Mouse (Mus musculus): ENCODE results near the gene Col4a3bp. TPM values are rescaled to one million over a fixed set of nuclear protein-coding genes. Genes with fewer than 3 reads are reported as not detected.
A peak's percentile ranks its signal among the peaks of the same experiment; 100 is the strongest.

Gene Col4a3bp
- polyA plus RNA-seq, 1 experiment from 2014 or later: 9.7 TPM

DNA sequence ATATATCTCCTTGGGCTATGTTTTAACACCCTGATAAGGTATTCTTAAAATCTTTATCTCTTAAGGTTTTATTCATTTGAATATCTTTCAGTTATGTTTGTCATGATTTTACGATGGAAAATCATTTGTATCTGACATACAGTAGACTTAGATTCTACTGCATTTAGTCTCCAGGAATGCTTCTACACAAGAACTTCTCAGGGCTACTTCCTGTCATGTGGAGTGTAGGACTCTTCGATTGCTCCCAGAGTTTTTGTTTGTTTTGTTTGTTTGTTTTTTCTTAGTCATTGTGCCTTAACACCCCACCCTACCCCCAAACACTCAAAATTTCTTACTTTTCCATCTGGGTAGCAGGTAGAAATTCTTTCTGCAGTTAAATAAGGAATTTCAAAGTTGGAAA lies 1.0 kb upstream of the Col4a3bp start:
- H3K27me3 ChIP-seq (replicated peaks): no peaks in the 10 kb centered on the region
- H3K9me3 ChIP-seq (replicated peaks): no peaks in the 10 kb centered on the region
- H3K4me2 ChIP-seq: peak overlapping the region; percentile 33; the same call in 1 of the 2 replicates
- H3K36me3 ChIP-seq: no peaks in the 10 kb centered on the region
- H3K4me1 ChIP-seq (replicated peaks): peaks cover 8% of the 10 kb centered on the region; the same call in 1 of the 2 replicates
- peak overlapping the region; percentile 26; the same call in 1 of the 2 replicates for H3K4me3 ChIP-seq
- ATAC-seq (ENCODE audit: insufficient number of reproducible peaks, low FRiP score): no peak
- no peak overlapping the region for H3K9ac ChIP-seq
- H3K27ac ChIP-seq (ENCODE audit: poor library complexity, severe bottlenecking): no peak overlapping the region
- WGBS: 39% methylated on average over 2 of the region's 2 CpGs

DNA sequence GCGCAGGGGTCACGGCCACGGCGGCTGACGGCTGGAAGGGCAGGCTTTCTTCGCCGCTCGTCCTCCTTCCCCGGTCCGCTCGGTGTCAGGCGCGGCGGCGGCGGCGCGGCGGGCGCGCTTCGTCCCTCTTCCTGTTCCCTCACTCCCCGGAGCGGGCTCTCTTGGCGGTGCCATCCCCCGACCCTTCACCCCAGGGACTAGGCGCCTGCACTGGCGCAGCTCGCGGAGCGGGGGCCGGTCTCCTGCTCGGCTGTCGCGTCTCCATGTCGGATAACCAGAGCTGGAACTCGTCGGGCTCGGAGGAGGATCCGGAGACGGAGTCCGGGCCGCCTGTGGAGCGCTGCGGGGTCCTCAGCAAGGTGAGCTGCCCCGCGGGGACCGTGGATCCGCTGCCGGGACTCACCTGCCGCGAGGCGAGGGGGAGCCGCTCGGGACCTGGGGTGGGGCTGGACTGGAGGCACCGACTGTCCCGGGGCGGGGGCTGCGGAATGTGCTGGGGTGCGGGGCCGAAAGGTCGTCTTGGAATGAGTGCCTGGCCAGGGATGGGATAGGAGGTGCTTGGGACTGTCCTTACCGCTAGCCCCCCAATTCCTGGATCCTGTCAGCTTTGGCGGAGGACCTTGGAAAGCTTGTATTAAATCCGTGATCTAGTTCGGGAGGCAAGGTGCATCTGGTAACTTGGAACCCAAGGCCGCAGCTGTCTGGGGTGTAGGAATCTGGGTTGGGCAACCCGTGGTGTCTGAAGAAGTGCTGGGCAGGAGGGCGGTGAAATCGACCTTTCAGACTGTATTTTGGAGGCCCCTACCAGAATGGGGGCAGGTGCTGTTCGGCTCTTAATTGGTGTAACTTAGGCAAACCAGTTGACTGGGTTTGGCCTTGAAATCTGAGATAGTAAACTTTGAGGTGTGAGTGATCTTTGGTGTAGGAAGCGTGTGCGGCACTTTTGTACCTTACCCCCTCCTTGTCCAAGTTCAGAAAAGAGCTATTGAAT lies 778 bp downstream of the Col4a3bp start:
- under 1% methylated on average over 73 of the region's 73 CpGs for WGBS
- peak overlapping the region; percentile 94 for H3K9ac ChIP-seq
- peak overlapping the region; percentile 93 for H3K27ac ChIP-seq (ENCODE audit: poor library complexity, severe bottlenecking)
- peak overlapping the region; percentile 91 for H3K4me3 ChIP-seq
- no peaks in the 10 kb centered on the region for H3K36me3 ChIP-seq
- no peaks in the 10 kb centered on the region for H3K9me3 ChIP-seq (replicated peaks)
- H3K4me1 ChIP-seq (replicated peaks): peaks cover 12% of the 10 kb centered on the region
- no peaks in the 10 kb centered on the region for H3K27me3 ChIP-seq (replicated peaks)
- peak overlapping the region; percentile 75 for H3K4me2 ChIP-seq
- ATAC-seq (ENCODE audit: insufficient number of reproducible peaks, low FRiP score): peak; percentile 74

DNA sequence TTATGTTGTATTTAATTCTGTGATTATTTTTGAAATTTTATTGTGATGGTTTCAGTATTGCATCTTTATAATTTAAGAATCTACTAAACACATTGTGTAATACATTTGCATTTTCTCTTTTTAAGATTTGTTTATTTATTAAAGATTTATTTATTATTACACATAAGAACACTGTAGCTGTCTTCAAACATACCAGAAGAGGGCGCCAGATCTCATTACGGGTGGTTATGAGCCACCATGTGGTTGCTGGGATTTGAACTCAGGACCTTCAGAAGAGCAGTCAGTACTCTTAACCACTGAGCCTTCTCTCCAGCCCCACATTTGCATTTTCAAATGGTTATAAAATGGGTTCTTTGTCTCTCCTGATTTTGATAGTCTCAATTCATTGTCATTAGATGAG lies 2.1 kb downstream of the Col4a3bp start:
- Histone ChIP-seq H3K9me3 (replicated peaks) (no peaks in the 10 kb centered on the region), H3K4me2 (no peak overlapping the region), H3K36me3 (0 out of 2 replicates have a peak, but pooled peaks cover under 1% of the 10 kb centered on the region), H3K4me3 (no peak overlapping the region), H3K27ac (ENCODE audit: poor library complexity, severe bottlenecking) (no peak overlapping the region), H3K9ac (no peak overlapping the region), H3K27me3 (replicated peaks) (no peaks in the 10 kb centered on the region), H3K4me1 (replicated peaks) (peaks cover 12% of the 10 kb centered on the region)
- no peak for ATAC-seq (ENCODE audit: insufficient number of reproducible peaks, low FRiP score)
- 70% methylated on average over 2 of the region's 2 CpGs for WGBS

DNA sequence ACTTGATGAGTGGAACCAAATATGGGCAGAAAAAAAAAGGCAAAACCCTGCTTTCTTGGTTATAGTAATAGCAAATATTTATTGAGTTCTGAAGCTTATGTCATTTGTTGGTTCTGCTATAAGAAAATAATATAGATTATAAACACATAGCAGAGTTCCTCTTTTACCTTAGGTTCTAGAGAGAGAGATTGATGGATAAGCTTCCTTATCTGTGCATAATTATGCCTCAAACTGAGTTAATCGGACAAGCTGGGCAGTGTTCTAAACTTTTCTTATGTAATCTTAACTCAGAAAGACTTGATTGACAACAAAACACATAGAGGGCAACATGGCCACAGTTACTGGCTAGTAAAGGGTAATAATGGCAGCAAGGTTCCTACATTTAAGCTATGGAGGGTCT lies 4.8 kb downstream of the Col4a3bp start:
- no peak for ATAC-seq (ENCODE audit: insufficient number of reproducible peaks, low FRiP score)

DNA sequence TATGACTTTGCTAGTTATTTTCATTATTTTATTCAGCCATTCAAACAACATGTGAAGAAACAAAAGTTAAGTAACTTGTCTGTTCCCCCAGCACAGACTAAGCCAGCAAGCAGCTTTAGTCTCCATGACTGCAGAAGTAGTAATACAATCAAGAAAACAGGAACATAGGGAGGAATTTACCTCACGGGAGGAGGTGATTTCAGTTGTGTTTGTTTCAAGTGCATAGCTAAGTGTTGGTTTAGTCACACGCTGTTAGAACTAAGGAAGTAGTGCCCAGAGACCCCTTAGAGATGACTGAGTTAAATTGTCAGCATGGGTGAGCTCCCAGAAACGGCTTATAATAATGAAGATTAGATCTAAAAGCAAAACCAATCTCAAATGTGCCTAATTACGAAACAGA lies 5.5 kb downstream of the Col4a3bp start:
- peaks cover 12% of the 10 kb centered on the region for H3K4me1 ChIP-seq (replicated peaks)
- H3K27ac ChIP-seq (ENCODE audit: poor library complexity, severe bottlenecking): no peak overlapping the region
- no peaks in the 10 kb centered on the region for H3K9me3 ChIP-seq (replicated peaks)
- H3K27me3 ChIP-seq (replicated peaks): no peaks in the 10 kb centered on the region
- 72% methylated on average over 4 of the region's 4 CpGs for WGBS
- 0 out of 2 replicates have a peak, but pooled peaks cover 2% of the 10 kb centered on the region for H3K36me3 ChIP-seq
- ATAC-seq (ENCODE audit: insufficient number of reproducible peaks, low FRiP score): no peak
- no peak overlapping the region for H3K4me2 ChIP-seq
- no peak overlapping the region for H3K4me3 ChIP-seq
- no peak overlapping the region for H3K9ac ChIP-seq

More for the DNA sequence above, 4.8 kb downstream of the Col4a3bp start:
- Histone ChIP-seq H3K4me2 (no peak overlapping the region), H3K9me3 (replicated peaks) (no peaks in the 10 kb centered on the region), H3K27ac (ENCODE audit: poor library complexity, severe bottlenecking) (no peak overlapping the region), H3K4me3 (no peak overlapping the region), H3K9ac (no peak overlapping the region), H3K4me1 (replicated peaks) (peaks cover 12% of the 10 kb centered on the region), H3K27me3 (replicated peaks) (no peaks in the 10 kb centered on the region), H3K36me3 (0 out of 2 replicates have a peak, but pooled peaks cover 2% of the 10 kb centered on the region)
- 69% methylated on average over 1 of the region's 1 CpGs for WGBS

DNA sequence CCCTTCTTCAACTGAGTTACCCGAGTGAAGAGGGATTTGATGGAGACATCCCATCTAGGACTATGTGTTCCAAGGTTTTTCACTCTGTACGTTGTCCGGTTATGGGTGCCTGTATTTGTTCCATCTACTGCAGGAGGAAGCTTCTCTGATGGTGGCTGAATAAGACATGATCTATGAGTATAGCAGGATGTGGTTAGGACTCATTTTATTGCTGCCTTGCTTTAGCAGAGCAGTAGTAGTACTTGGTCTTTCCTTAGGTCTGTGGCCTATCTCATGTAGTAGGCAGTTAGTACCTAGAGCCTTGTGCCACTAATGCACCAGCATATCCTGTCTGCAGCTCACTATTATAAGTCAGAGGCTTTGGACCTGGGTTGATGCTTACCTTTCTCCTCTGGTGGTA lies 12.7 kb downstream of the Col4a3bp start:
- WGBS: 91% methylated on average over 3 of the region's 3 CpGs
- Histone ChIP-seq H3K9me3 (replicated peaks) (no peaks in the 10 kb centered on the region), H3K4me1 (replicated peaks) (peaks cover 7% of the 10 kb centered on the region), H3K27me3 (replicated peaks) (no peaks in the 10 kb centered on the region), H3K4me2 (no peak overlapping the region), H3K9ac (no peak overlapping the region), H3K4me3 (no peak overlapping the region), H3K36me3 (peaks cover 4% of the 10 kb centered on the region; the same call in 1 of the 2 replicates), H3K27ac (ENCODE audit: poor library complexity, severe bottlenecking) (no peak overlapping the region)
- no peak for ATAC-seq (ENCODE audit: insufficient number of reproducible peaks, low FRiP score)

DNA sequence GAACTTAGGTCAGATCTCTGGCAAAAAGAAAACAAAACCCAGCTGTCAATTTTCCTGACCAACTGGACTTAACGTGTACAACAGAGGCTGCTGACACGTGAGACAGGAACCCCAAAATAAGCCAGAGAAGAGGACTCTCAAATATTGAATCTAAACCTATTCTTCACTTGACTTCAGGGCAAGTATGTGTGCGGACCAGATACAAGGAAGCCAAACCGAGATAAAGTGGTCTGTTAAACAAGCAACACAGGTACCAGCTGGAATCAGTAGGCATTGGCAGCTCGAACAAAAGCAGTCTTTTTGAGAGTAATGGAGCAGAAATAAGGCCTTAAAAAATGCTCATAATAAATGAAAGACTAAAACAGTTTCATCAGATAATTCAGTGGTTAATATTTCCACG lies 25.6 kb downstream of the Col4a3bp start:
- Histone ChIP-seq H3K4me2 (no peak overlapping the region), H3K27ac (ENCODE audit: poor library complexity, severe bottlenecking) (no peak overlapping the region), H3K27me3 (replicated peaks) (no peaks in the 10 kb centered on the region), H3K9me3 (replicated peaks) (no peaks in the 10 kb centered on the region), H3K4me3 (no peak overlapping the region), H3K36me3 (peaks cover 9% of the 10 kb centered on the region), H3K4me1 (replicated peaks) (peaks cover 6% of the 10 kb centered on the region; the same call in 1 of the 2 replicates), H3K9ac (no peak overlapping the region)
- ATAC-seq (ENCODE audit: insufficient number of reproducible peaks, low FRiP score): no peak
- 75% methylated on average over 6 of the region's 6 CpGs for WGBS

DNA sequence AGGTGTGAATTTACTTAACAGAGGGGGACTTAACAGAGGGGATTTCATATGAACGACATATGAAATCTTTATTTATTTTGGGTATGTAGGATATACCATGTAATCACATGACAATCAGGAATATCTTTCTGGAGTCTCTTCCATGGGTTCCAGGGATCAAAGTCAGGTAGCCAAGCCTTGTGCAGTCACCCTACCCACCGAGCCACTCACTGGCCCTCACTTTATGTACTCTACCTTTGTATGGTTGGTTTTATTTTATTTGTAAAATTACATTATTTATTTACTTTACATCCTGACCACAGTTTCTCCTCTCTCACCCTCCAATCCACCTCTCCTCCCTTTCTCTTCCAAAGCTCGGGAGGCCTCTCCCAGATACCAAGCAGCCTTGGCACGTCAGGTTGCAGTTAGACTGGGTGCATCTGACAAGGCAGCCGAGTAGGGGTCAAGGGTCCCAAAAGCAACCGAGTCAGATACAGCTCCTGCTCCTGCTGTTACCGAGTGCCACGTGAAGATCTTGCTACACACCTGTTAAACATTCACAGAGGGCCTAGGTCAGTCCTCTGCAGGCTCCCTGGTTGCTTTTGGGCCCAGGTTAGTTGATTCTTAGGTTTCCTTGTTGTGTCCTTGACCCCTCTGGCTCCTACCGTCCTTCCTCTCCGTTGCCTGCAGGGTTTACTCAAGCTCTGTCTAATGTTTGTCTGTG lies 28.0 kb downstream of the Col4a3bp start:
- Histone ChIP-seq H3K9ac (no peak overlapping the region), H3K36me3 (peaks cover 9% of the 10 kb centered on the region), H3K4me1 (replicated peaks) (peaks cover 6% of the 10 kb centered on the region; the same call in 1 of the 2 replicates), H3K27ac (ENCODE audit: poor library complexity, severe bottlenecking) (no peak overlapping the region), H3K9me3 (replicated peaks) (no peaks in the 10 kb centered on the region), H3K4me3 (no peak overlapping the region), H3K4me2 (no peak overlapping the region), H3K27me3 (replicated peaks) (no peaks in the 10 kb centered on the region)
- no peak for ATAC-seq (ENCODE audit: insufficient number of reproducible peaks, low FRiP score)
- 73% methylated on average over 10 of the region's 10 CpGs for WGBS

DNA sequence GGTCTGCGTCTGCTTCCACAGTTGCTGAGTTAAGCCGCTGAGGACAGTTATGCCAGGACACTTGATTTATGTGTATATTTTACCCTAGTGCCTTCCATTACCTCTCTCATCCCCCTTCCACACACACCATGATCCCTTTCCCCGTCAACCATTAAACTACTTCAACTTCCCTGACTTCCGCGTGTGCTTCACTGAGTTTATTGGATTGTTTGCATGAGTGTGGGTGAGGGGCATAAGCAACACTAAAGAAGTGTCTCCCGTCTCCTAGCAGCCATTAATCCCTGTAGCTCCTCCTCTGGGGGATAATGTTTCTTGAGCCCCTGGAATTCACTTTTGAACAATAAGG lies 28.6 kb downstream of the Col4a3bp start:
- no peak for ATAC-seq (ENCODE audit: insufficient number of reproducible peaks, low FRiP score)
- 80% methylated on average over 6 of the region's 6 CpGs for WGBS
- Histone ChIP-seq H3K27ac (ENCODE audit: poor library complexity, severe bottlenecking) (no peak overlapping the region), H3K4me3 (no peak overlapping the region), H3K36me3 (peaks cover 9% of the 10 kb centered on the region), H3K4me1 (replicated peaks) (peaks cover 6% of the 10 kb centered on the region; the same call in 1 of the 2 replicates), H3K9ac (no peak overlapping the region), H3K27me3 (replicated peaks) (no peaks in the 10 kb centered on the region), H3K4me2 (no peak overlapping the region), H3K9me3 (replicated peaks) (no peaks in the 10 kb centered on the region)

GRCm38 (mm10) chr13:96574170-96574569 lies 31.8 kb downstream of the Col4a3bp start:
- WGBS: 73% methylated on average over 2 of the region's 2 CpGs
- no peak for ATAC-seq (ENCODE audit: insufficient number of reproducible peaks, low FRiP score)
- Histone ChIP-seq H3K4me3 (no peak overlapping the region), H3K27ac (ENCODE audit: poor library complexity, severe bottlenecking) (no peak overlapping the region), H3K9ac (no peak overlapping the region), H3K4me2 (no peak overlapping the region), H3K4me1 (replicated peaks) (peaks cover 3% of the 10 kb centered on the region; the same call in 1 of the 2 replicates), H3K27me3 (replicated peaks) (no peaks in the 10 kb centered on the region), H3K36me3 (peaks cover 7% of the 10 kb centered on the region), H3K9me3 (replicated peaks) (no peaks in the 10 kb centered on the region)

- Histone ChIP-seq H3K4me2 (no peak overlapping the region), H3K9ac (no peak overlapping the region), H3K27ac (ENCODE audit: poor library complexity, severe bottlenecking) (no peak overlapping the region), H3K4me3 (no peak overlapping the region), H3K9me3 (replicated peaks) (no peaks in the 10 kb centered on the region), H3K36me3 (no peaks in the 10 kb centered on the region), H3K4me1 (replicated peaks) (peaks cover 3% of the 10 kb centered on the region; the same call in 1 of the 2 replicates), H3K27me3 (replicated peaks) (no peaks in the 10 kb centered on the region)
- no peak for ATAC-seq (ENCODE audit: insufficient number of reproducible peaks, low FRiP score)
- WGBS: 80% methylated on average over 2 of the region's 2 CpGs
Measured at GRCm38 (mm10) chr13:96579104-96579503, 36.7 kb downstream of the Col4a3bp start.

All from heart, embryonic 12.5 days (tissue).